Mouse (Mus musculus) CD4-positive naive resting alpha-beta T cell, adult 57 days (primary cell): Measurements from ENCODE around the gene Gimap7. TPM values are rescaled to one million over a fixed set of nuclear protein-coding genes. Genes with fewer than 3 reads are reported as not detected.

ENCODE experiments used
- total RNA-seq: library from RNA; stranded (reverse); gene quantifications from one replicate; pipeline ENCODE4 v1.2.4, GENCODE M21; 2023

The Gimap7 gene
- total RNA-seq = 37.7 TPM

GRCm38 (mm10) chr6:48718455-48718854 is at the start of gene Gimap7, which contains the start of gene Gm28053:
Gene Gimap7, plus strand, starts transcription at chr6:48718621.
Gene Gm28053, plus strand, starts transcription at chr6:48718607.

GRCm38 (mm10) chr6:48675931-48676859 is 42.2 kb upstream of the Gimap7 start, which contains the start of gene Gimap9:
Gene Gimap9, plus strand, starts transcription at chr6:48676129.

GRCm38 (mm10) chr6:48684319-48684718 is 34.1 kb upstream of the Gimap7 start, which contains the start of gene Gimap4:
Gene Gimap4, plus strand, starts transcription at chr6:48684549.

GRCm38 (mm10) chr6:48738961-48739779 is 20.7 kb downstream of the Gimap7 start, which contains the start of gene Gimap1:
Gene Gimap1, plus strand, starts transcription at chr6:48739054.

GRCm38 (mm10) chr6:48745959-48746889 is 27.8 kb downstream of the Gimap7 start, which contains the start of gene Gimap5:
Gene Gimap5, plus strand, starts transcription at chr6:48746197.

GRCm38 (mm10) chr6:48770696-48771095 is 52.3 kb downstream of the Gimap7 start, which contains the start of gene Gimap3:
Gene Gimap3, minus strand, starts transcription at chr6:48770851.

Other genes starting within 250 kb of the Gimap7 start
- 2.7 TPM for gene Atp6v0e2, start 181.0 kb upstream of the Gimap7 start, total RNA-seq
- 46.1 TPM for gene Lrrc61, start 163.8 kb upstream of the Gimap7 start, total RNA-seq
- 13.6 TPM for gene Rarres2, start 145.8 kb upstream of the Gimap7 start, total RNA-seq
- not detected for gene Gm45021, start 129.0 kb upstream of the Gimap7 start, total RNA-seq
- gene Repin1, start 124.7 kb upstream of the Gimap7 start, total RNA-seq = 2.5 TPM
- gene Gm44965, start 124.7 kb upstream of the Gimap7 start, total RNA-seq = 2.7 TPM
- 7.6 TPM for gene Zfp775, start 116.6 kb upstream of the Gimap7 start, total RNA-seq
- gene AI854703, start 91.9 kb upstream of the Gimap7 start, total RNA-seq = 1.7 TPM
- gene Gimap8, start 71.4 kb upstream of the Gimap7 start, total RNA-seq = 136 TPM
- gene Gimap9, start 42.5 kb upstream of the Gimap7 start, total RNA-seq = 218 TPM
- gene Gimap4, start 34.1 kb upstream of the Gimap7 start, total RNA-seq = 370 TPM
- 2,141 TPM for gene Gimap6, start 10.4 kb upstream of the Gimap7 start, total RNA-seq
- gene Gm28053, start within 50 bp of the Gimap7 start, total RNA-seq = 19.3 TPM
- 153 TPM for gene Gimap1, start 20.4 kb downstream of the Gimap7 start, total RNA-seq
- 147 TPM for gene Gimap5, start 27.6 kb downstream of the Gimap7 start, total RNA-seq
- gene Gimap3, start 52.2 kb downstream of the Gimap7 start, total RNA-seq = 591 TPM
- gene Tmem176a, start 122.3 kb downstream of the Gimap7 start, total RNA-seq = 6.3 TPM
- gene Tmem176b, start 122.9 kb downstream of the Gimap7 start, total RNA-seq = 10.0 TPM
- not detected for gene Aoc1, start 154.3 kb downstream of the Gimap7 start, total RNA-seq
- not detected for gene 1600015I10Rik, start 211.3 kb downstream of the Gimap7 start, total RNA-seq